Mouse (Mus musculus) ovary, postnatal 10 days (tissue): ENCODE results near the gene 1700013F07Rik.
A peak's percentile ranks its signal among the peaks of the same experiment; 100 is the strongest.
"Not testable (repeated sequence)": the region's sequence is repeated elsewhere in the genome, so short reads cannot be mapped to it uniquely, and the experiment has no call there.

Experiments used
- DNase-seq: peaks from one replicate; pipeline ENCODE4 v3.0.0; 2022; ENCODE audit warnings: low spot score

Gene 1700013F07Rik

DNA sequence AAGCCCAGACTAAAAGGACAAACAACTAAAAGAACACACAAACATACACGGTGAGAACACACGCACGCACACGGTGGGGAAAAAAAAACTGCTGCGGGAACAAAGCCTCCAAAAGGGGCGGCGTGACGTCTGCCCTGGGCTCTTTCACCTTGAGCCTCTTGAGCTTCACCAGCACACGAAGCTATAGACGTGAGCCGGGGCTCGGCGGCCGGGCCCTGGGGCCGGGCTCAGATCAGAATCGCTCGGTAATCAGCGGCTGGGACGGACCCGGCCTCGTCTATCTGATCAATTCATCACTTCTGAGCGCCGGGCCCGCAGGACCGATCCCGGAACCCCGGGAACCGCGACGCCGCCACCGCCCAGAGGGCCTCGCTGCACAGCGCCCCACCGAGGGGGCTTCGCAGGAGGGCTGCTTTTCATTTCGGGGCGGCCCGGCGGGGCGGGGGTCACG is 20.2 kb downstream of the 1700013F07Rik start:
- no peak for DNase-seq

DNA sequence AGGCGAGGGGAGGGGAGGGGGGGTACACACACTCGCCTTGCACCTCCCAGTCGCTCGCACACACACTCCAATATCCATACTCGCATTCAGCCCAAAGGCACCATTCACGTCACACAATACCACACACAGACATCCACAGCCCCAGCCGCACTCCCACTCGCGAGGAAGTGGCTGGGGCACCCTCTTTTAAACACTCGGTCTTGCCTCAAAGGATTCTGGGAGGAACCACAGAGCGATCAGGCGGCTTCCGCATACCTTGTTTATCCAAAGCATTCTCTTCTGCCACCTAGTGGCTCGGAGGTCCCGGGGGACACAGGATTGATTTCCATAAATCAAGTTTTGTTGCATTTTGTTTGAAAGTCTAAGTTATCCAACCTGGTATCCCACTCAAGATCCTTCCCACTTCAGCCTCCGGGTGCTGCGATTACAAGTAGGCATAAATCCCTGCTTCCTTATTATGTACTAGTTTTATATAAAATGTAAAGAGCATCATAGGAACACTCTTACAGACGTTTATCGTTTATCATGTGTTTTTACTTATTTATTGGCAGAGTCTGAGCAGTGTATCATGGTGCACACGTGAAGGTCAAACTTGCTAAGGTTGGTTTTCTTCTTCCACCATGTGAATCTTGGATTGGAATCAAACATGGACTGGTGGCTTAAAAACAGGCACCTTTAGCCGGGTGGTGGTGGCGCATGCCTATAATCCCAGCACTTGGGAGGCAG is 20.8 kb downstream of the 1700013F07Rik start:
- DNase-seq: peak; percentile 67

DNA sequence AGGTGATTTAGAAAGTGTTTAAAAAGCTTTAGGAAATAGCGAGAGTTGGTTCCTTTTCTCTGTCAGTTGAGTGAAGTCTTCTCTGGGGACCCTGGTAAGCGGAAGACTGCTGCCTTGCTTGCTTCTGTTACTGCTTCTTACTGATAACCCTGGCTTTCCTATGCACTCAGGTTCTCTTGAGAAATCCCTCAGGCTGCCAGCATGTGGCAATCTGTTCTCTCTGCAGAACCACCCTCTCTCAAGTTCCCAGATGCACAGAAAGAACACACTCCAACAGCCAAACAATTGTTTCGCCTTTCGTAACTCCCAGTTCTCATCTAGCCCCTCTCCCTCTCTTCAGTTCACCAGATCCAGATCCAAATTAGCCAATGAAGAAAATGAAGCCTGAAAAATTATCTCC is 23.9 kb downstream of the 1700013F07Rik start:
- DNase-seq: no peak

- peak; percentile 88 for DNase-seq
Observed at GRCm38 (mm10) chr3:108562133-108562730, 28.3 kb downstream of the 1700013F07Rik start, which contains the start of gene Tmem167b. Tmem167b (minus strand) TSS chr3:108562466.

- DNase-seq: no peak
Observed at GRCm38 (mm10) chr3:108562777-108563271, 28.9 kb downstream of the 1700013F07Rik start.

- DNase-seq: peak; percentile 48
Observed at GRCm38 (mm10) chr3:108563309-108563708, 29.4 kb downstream of the 1700013F07Rik start.

DNA sequence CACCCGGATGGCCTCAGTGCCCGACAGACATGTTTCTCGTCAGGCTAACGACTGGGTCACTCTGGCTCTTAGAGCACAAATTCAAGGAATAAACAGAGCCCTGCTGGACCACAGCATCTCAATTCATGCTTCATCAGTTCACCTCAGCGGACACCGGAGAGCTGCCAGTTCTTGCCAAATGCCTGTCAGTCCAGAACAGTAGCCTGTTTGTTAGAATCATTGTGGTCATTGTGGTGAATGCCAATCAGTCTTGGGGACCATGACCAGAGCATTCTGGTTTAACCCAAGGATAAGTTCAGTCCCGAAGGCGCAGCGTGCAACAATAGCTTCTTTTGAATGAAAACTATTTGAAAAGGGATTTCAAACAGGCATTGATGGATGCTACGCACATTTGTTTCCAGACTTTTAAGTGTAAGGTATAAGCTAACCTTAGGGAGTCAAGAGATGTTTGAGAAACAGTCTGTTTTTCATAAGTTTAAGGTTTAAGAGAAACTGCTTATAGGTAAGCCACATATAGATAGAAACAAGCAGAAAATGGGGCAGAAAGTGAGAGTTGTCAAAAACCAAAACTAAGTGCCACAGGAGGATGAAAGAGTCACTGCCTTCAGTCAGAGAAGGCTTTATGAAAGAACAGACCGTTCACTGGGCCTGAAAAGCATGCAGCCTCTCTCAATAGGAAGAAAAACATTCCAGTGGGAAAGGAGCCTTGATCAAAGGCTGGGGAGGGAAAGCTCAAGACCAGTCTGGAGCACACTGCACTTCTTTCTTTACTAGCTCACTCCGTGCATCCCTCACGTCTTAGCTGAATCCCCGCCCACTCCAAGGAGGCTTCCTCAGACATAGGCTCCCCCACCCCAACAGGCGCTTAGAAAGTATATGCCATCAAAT is 34.3 kb downstream of the 1700013F07Rik start:
- DNase-seq: no peak

GRCm38 (mm10) chr3:108569636-108570035 is 35.7 kb downstream of the 1700013F07Rik start:
- not testable (repeated sequence) for DNase-seq

DNA sequence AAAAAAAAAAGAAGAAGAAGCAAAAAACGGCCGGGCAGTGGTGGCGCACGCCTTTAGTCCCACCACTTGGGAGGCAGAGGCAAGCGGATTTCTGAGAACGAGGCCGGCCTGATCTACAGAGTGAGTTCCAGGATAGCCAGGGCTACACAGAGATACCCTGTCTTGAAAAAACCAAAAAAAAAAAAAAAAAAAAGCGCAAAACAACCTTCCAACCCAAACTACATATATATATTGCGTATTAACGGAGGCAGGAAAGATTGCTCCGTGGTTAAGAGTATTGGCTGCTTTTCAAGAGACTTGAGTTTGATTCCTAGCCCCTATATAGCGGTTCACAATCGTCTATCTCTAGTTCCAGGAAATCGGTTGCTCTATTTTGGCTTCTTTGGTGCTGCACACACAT is 36.9 kb downstream of the 1700013F07Rik start:
- no peak for DNase-seq

DNA sequence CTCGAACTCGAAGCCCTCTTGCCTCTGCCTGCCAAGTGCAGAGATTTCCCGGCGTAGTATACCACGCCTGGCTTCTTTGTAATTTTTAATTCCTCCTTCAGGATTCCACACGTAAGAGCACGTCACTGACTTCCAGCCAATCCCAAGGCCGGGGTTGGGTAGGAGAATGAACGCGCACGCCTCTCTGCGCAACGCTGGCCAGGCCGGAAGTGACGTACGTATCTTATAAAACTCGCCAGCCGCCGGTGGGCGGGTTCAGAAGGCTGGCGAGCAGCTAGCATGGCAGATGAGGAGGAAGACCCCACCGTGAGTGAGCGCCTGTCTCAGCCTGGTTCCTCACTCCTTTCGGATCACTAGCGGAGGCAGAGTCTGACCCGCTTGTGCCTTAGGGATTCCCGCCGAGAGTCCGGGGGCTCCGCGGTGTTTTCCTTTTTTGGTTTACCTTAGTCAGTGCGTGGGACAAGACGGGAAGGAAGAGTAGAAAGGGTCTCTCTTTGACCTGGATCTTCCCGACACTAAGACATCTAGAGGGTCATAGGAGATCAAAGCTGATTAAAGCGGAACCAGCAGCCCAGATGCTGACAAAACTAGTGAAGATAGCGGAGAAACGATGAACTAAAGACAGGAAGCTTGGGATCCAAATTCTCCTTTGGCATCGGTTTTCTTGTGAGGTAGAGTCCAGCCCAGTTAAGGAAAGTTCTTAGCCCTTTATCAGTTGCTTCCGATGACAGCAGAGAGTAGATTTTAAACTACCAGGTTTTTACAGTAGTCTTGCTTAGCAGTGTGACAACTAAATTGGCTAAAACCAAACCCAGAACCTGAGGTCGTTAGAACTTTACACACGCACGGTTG is 37.7 kb downstream of the 1700013F07Rik start, which contains the start of gene Taf13:
TSS of gene Taf13 (plus strand) at position 256 of the 852 bp plus-strand sequence.
- peak; percentile 93 for DNase-seq

DNA sequence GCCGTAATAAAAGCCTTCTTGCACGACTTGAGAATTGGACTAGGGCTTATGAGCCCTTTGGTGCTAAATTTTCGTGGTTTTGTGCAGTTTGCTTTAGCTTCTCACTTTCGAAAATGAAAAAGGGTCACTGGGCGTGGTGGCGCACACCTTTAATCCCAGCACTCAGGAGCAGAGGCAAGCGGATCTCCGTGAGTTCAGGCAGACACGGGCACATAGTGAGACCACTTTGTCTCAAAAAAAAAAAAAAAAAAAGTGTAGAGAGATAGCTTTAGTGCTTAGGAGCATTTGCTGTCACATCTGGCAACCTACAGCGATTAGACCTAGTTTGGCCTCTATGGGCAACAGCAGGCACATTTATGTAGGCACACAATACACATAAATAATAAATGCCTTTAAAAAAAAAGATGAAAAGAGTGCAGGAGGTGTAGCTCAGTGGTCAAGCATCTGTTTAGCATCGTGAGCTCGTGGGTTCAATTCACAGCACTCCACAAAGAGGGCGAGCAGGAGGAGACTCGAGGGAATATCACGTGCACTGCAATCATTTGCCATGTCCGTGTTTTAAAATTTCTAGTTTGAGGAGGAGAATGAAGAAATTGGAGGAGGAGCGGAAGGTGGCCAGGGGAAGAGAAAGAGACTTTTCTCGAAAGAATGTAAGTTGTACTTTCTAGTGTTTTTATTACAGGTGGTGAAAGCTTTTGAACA is 38.5 kb downstream of the 1700013F07Rik start:
- no peak for DNase-seq

- DNase-seq: no peak
Observed at GRCm38 (mm10) chr3:108574018-108574417, 40.1 kb downstream of the 1700013F07Rik start.

DNA sequence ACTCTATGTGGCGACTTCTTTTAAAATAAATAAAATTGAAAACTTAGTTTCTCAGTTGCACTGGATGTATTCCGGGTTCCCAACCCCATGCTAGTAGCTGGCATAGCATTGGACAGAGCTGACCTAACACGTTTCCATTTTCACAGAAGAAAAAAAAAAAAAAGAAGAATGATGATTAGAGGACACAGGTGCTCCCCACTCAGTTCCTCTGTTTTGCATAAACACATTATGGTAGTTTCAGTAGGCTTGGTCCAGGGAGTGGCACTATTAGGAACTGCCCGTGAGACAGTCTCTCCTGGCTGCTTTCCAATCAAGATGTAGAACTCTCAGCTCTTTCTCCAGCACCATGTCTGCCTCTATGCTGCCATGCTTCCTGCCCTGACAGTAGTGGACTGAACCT is 50.6 kb downstream of the 1700013F07Rik start:
- no peak for DNase-seq

GRCm38 (mm10) chr3:108588446-108588845 is 54.5 kb downstream of the 1700013F07Rik start:
- no peak for DNase-seq

DNA sequence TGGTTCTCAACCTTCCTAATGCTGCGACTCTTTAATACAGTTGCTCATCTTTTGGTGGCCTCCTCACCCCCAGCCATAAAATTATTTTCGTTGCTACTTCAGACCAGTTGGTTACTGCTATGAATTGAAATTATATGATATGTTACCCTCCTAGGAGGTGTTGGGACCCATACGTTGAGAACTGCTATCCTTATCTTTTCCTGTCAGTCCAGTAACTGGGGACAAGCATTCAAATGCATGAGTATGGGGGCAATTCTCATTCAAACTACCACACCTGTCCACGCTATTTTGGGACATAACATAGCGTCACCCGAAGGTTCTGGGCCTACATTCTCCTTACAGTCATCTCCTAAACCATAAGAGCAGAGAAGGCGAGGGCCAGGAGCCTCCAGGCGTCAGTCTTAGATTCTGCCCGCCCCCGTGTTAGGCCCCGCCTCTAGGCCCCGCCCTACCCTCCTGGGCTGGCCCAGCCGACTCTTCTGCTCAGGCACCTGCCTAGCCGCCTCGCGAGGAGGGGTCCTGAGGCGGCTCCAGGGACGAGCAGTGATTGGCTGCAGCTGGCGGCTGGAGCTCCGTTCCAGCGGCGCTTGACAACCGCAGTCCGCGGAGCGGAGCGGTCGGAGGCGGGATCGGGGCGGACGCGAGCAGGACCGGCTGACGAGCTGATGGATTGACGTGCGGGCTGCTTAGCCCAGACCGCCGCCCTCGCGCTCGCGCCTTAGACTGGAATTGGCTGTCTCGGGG is 57.0 kb downstream of the 1700013F07Rik start, which contains the start of gene Wdr47:
TSS of gene Wdr47 (plus strand) at position 494 of the 744 bp plus-strand sequence.
- peak; percentile 88 for DNase-seq

DNA sequence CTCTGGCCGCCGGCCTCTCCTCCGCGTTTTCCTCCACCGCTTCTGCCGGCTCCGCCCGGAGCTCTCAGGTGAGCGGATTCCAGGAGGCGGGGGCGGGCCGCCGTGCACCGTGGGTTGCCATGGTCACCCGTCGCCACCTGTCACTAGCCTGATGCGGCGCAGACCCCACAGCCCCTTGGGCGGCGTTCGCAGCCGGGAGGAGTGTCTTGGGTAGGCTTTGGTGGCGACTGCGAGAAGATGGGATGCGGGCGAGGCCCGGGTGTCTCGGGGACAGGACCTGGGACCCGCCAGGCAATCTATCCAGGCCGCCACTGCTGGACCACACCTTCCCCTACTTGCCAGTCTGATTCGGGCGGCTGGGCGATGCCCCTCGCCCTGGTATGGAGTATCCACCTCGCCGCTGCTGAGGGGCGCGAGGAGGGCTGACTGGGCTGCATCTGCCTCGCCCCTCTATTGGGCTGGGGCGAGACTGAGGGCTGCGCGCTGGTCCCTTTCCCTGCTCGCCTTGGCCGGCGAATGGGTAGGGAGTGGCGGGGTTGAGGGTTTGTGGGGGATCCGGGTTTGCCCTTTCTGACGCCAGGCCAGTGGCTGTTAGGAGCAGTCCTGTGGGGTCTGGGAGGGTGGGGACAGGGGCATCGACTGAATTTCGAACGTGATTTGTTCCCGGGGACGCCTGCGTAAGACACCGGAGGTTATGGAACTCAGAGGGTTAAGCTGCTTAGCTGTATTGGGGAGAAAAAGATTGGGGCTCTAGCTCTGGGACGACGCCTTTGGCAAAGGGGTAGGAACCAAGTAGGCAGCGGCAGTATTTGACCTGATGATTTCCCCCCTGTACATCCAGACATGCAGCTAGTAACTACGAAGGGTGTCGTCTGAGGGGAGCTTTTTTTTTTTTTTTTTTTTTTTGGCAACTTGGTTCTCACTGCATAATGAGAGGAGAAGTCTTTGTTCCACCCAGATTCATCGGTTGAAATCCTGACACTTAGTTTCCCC is 57.9 kb downstream of the 1700013F07Rik start:
- no peak for DNase-seq
